Mouse (Mus musculus) kidney, embryonic 15.5 days (tissue): ENCODE measurements around the gene Mef2c. TPM values are rescaled to one million over a fixed set of nuclear protein-coding genes. Genes with fewer than 3 reads are reported as not detected.

ENCODE experiments used
- ATAC-seq: fragments of 200-750 bp; cut with Nextera tagmentation; replicated peaks from 2 replicates; pipeline ENCODE4 v1.8.0; 2017; ENCODE audit warnings: moderate TSS enrichment; ENCODE audit not compliant: low FRiP score
- H3K27ac ChIP-seq: fragments of 300-500 bp; sonication (generic); 2 replicates; pipeline ENCODE4 v1.5.1; 2015; ENCODE audit warnings: mild to moderate bottlenecking, inconsistent platforms
- H3K27me3 ChIP-seq: fragments of 300-500 bp; sonication (generic); 2 replicates; pipeline ENCODE4 v1.6.1; 2015; ENCODE audit warnings: inconsistent platforms
- H3K36me3 ChIP-seq: fragments of 300-500 bp; sonication (generic); 2 replicates; pipeline ENCODE4 v1.6.1; 2015; ENCODE audit warnings: inconsistent platforms
- H3K4me1 ChIP-seq: fragments of 300-500 bp; sonication (generic); 2 replicates; pipeline ENCODE4 v1.6.1; 2015; ENCODE audit warnings: inconsistent platforms
- H3K4me2 ChIP-seq: fragments of 300-500 bp; sonication (generic); 2 replicates; pipeline ENCODE4 v1.6.1; 2015; ENCODE audit warnings: moderate library complexity, mild to moderate bottlenecking, inconsistent platforms
- H3K4me3 ChIP-seq: fragments of 300-500 bp; sonication (generic); replicated peaks from 2 replicates; pipeline ENCODE4 v1.5.1; 2015; ENCODE audit warnings: mild to moderate bottlenecking, inconsistent platforms
- H3K9ac ChIP-seq: fragments of 300-500 bp; sonication (generic); 2 replicates; pipeline ENCODE4 v1.6.1; 2015; ENCODE audit warnings: mild to moderate bottlenecking, inconsistent platforms
- H3K9me3 ChIP-seq: fragments of 300-500 bp; sonication (generic); replicated peaks from 2 replicates; pipeline ENCODE4 v1.6.1; 2016; ENCODE audit warnings: inconsistent platforms
- WGBS: fragments of 180-500 bp; shearing (Covaris S2); methylation state at CpG from one replicate; pipeline ENCODE4 v1.1.7; 2015; ENCODE audit warnings: mixed read lengths; 5-methylcytosine and 5-hydroxymethylcytosine counted together
- polyA plus RNA-seq: library from polyadenylated mRNA; unstranded; fragments of >200 nt; fragmentation: Nextera tagmentation; extraction: Ambion mirVana; gene quantifications from 2 replicates; pipeline ENCODE4 v1.2.1, GENCODE M21; 2015

Gene Mef2c
- polyA plus RNA-seq, 1 experiment from 2014 or later, result 53.6 TPM

DNA sequence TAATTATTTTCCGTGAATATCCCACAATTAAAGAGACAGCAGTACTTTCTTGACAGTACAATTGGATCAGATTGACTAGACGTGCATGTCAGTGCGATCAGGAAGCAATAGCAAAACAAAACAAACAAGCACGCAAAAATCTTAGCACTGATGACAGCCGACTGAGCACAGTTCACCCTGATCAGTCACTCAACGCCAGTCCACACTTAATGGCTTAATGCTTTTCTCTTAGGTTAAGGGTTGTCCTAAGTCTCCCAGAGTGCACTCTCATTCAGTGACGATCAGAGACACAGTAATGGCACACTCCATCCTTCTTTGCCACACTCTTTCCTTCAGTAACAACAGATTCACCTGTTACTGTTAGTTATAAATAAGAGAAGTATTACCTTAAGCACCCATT lies 157.3 kb downstream of the Mef2c start:
- H3K27me3 ChIP-seq, result no peaks in the 10 kb centered on the region
- no peak for ATAC-seq

DNA sequence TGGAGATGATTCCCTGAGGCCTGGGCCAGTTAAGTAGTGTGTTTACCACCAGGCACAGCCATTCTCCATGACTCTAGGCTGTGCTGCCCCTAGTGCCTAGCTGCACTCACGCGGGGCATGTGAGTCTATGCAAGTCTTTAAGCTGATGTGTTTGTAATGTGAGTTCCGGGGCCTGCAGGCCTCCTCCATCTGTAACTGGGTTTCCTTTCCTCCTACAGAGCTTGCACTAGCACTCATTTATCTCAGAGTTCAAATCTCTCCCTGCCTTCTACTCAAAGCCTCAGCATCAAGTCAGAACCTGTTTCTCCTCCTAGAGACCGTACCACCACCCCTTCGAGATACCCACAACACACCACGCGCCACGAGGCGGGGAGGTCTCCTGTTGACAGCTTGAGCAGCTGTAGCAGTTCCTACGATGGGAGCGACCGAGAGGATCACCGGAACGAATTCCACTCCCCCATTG lies 158.3 kb downstream of the Mef2c start:
- ATAC-seq, result no peak
- 67% methylated on average over 14 of the region's 14 CpGs for WGBS
- Histone ChIP-seq H3K4me1 (no peaks in the 10 kb centered on the region), H3K9me3 (no peaks in the 10 kb centered on the region), H3K27me3 (no peaks in the 10 kb centered on the region), H3K9ac (no peak overlapping the region), H3K4me2 (no peak overlapping the region), H3K4me3 (no peak overlapping the region), H3K36me3 (no peaks in the 10 kb centered on the region), H3K27ac (no peak overlapping the region)

More for the DNA sequence above, 157.3 kb downstream of the Mef2c start:
- 70% methylated on average over 7 of the region's 7 CpGs for WGBS
- Histone ChIP-seq H3K9ac (no peak overlapping the region), H3K4me1 (no peaks in the 10 kb centered on the region), H3K9me3 (no peaks in the 10 kb centered on the region), H3K36me3 (no peaks in the 10 kb centered on the region), H3K27ac (no peak overlapping the region), H3K4me3 (no peak overlapping the region), H3K4me2 (no peak overlapping the region)

DNA sequence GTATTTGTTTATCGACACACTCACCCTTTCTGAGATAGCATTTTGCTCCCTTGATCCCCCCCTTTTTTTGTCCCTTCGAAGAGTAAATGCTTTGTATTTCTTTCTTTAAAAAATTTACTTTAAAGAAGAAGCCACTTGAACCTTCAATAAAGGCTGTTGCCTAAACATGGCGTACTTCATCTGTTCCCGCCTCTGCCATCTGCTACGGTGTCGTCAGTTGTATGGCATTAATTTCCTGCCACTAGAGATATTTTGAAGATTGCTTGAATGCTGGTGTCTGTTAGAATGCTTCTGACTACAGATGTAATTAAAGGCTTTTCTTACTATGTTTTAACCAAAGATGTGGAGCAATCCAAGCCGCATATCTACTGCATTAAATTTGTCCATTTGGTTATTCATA lies 162.3 kb downstream of the Mef2c start:
- WGBS, result 92% methylated on average over 7 of the region's 7 CpGs
- no peaks in the 10 kb centered on the region for H3K4me1 ChIP-seq
- no peaks in the 10 kb centered on the region for H3K36me3 ChIP-seq
- H3K4me2 ChIP-seq, result no peak overlapping the region
- ATAC-seq, result no peak
- H3K9me3 ChIP-seq, result no peaks in the 10 kb centered on the region
- H3K27me3 ChIP-seq, result no peaks in the 10 kb centered on the region
- no peak overlapping the region for H3K27ac ChIP-seq
- no peak overlapping the region for H3K9ac ChIP-seq
- no peak overlapping the region for H3K4me3 ChIP-seq

DNA sequence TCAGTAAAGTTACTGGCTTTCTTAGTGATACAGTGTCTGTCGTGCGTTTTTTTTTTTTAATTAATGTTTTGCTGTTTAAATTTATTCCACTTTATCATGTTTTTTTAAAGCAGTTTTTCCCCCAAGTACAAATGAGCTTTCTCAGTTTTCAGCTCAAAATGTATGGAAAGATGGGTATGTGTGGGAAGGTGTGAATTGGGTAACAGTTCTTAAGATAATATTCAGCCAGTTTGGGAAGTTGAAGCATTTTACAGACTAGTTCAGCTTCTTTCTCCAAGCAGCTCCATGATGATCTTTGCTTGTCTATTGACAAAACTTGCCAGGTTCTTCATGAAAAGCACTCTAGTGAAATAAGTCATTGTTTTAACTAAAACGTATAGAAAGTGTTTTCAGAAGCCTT lies 163.2 kb downstream of the Mef2c start:
- H3K9me3 ChIP-seq, result no peaks in the 10 kb centered on the region
- H3K4me3 ChIP-seq, result no peak overlapping the region
- H3K27ac ChIP-seq, result no peak overlapping the region
- ATAC-seq, result no peak
- 82% methylated on average over 3 of the region's 3 CpGs for WGBS
- H3K4me1 ChIP-seq, result no peaks in the 10 kb centered on the region
- H3K36me3 ChIP-seq, result no peaks in the 10 kb centered on the region
- no peaks in the 10 kb centered on the region for H3K27me3 ChIP-seq
- H3K9ac ChIP-seq, result no peak overlapping the region
- H3K4me2 ChIP-seq, result no peak overlapping the region

DNA sequence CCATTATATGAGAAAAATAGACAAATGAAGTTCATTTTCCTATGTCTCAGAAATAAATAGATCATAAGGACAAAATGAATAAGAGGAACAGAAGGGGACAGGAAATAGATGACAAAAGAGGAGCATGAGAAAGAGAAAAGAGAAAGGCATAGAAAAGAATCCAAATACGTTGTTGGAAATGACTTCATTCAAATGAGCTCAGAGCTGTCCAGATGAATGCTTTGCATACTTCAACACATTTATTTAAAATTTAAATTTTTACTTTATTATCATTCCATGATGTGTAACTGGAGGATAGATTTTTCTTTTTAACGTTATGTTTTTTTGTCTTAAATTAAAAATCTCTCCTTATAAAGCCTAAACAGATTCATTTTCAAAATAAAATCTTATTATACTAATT lies 203.8 kb downstream of the Mef2c start:
- Histone ChIP-seq H3K4me3 (no peak overlapping the region), H3K27me3 (peaks cover 29% of the 10 kb centered on the region), H3K27ac (no peak overlapping the region), H3K4me1 (no peaks in the 10 kb centered on the region), H3K9me3 (no peaks in the 10 kb centered on the region), H3K9ac (no peak overlapping the region), H3K4me2 (no peak overlapping the region), H3K36me3 (no peaks in the 10 kb centered on the region)
- no peak for ATAC-seq
- WGBS, result 71% methylated on average over 2 of the region's 2 CpGs

DNA sequence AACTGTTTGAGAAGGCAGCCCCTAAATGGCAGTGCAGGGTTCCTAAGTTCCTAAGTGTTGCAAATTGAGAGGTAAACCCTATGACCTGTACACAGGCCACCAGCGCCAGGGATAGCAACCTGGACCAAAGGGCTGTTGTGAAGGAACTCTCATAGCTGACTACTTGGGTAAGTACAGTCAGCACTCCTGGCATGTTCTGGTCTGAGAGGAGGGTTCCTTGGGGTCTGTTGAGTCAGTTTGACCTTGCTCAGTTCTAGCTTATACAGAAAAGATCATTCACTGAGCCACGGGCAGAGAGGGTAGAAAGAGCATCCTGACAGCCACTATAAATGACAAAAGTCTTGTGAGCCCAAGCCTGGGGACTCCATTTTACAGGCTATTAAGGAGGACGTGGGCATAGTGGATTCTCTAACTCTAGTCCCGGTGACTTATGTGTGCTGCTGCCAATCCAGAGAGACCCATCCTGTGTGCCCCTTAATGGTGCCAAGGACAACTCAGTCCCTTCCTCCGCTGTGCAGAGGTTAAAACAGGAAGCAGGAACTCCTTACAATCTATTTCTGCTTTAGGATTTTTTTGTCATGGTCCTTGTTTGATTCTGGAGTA lies 209.0 kb downstream of the Mef2c start:
- H3K27me3 ChIP-seq, result peaks cover 81% of the 10 kb centered on the region
- no peaks in the 10 kb centered on the region for H3K36me3 ChIP-seq
- H3K4me2 ChIP-seq, result no peak overlapping the region
- H3K4me1 ChIP-seq, result peaks cover 4% of the 10 kb centered on the region; the same call in 1 of the 2 replicates
- ATAC-seq, result no peak
- H3K9ac ChIP-seq, result no peak overlapping the region
- H3K4me3 ChIP-seq, result no peak overlapping the region
- no peaks in the 10 kb centered on the region for H3K9me3 ChIP-seq
- 11% methylated on average over 5 of the region's 5 CpGs for WGBS
- no peak overlapping the region for H3K27ac ChIP-seq

DNA sequence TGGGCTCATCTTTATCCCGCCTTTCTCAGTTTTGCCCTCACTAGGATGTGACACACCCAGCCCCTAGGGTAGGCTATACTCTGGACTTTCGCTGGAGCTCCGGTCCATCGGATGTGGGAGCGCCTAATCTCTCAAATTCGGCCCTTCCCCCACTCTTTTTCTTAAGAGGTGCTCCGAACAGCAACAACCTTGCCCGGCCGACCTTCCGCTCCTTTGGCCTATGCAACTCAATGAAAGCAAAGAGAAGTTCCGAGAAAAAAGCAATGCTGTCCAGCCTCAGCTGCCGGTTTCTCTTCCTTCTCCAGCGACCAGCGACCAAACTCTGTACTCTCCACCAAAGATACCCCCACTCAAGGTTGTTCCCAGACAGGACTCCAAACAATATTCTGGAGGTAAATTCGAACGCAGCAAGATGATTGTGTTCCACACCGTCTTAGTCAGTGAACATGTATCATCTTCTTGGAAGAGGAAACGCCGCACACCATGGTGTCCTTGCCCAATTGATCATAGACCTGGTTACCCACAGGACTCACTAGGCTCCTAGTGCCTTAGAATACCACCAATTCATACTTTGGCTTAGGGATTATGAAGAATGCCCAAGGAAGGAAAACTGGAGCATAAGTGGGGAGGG lies 209.9 kb downstream of the Mef2c start:
- Histone ChIP-seq H3K36me3 (no peaks in the 10 kb centered on the region), H3K27ac (no peak overlapping the region), H3K27me3 (peaks cover 89% of the 10 kb centered on the region), H3K4me1 (peaks cover 4% of the 10 kb centered on the region; the same call in 1 of the 2 replicates), H3K9ac (no peak overlapping the region), H3K9me3 (no peaks in the 10 kb centered on the region), H3K4me3 (no peak overlapping the region), H3K4me2 (no peak overlapping the region)
- 2% methylated on average over 19 of the region's 19 CpGs for WGBS
- ATAC-seq, result no peak

DNA sequence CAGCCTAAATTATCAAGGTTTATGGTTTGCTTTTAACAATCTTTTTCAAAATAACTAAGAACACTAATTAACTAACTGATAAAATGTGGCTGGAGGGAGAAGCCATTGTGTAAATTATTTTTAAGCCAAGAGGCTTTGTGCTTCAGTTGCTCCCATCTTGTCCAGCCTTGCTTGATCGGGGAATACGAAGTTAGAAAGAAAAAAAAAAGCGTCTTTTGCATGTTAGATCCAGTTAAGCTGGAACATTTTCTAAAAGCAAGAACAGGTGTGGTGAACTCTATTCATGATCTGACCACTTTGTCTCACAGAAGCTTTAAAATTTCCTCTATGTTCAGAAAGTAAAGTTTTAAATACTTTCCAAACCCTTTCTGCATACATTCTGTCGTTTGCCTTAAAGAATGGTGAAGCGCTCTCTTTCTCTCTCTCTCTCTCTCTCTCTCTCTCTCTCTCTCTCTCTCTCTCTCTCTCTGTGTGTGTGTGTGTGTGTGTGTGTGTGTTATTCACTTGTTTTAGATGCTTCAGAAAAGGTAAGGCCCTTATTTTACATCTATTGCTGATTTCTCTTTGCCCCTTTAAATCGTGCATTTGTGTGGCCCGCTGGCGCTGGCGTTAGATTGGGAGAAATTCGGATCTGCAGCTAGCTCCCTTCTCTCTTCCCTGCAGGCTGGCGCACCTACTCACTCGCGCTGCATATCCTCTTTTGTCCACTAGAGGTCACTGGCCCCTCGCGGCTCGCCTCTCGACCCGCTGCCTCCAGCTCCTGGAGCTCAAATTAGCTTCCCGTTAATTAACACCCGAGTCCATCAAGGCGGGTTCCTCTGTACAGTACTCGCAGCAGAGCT lies 210.9 kb downstream of the Mef2c start:
- Histone ChIP-seq H3K4me3 (peak overlapping the region; percentile 30), H3K4me2 (peak overlapping the region; percentile 42), H3K9me3 (no peaks in the 10 kb centered on the region), H3K36me3 (no peaks in the 10 kb centered on the region), H3K4me1 (peaks cover 4% of the 10 kb centered on the region; the same call in 1 of the 2 replicates), H3K27ac (no peak overlapping the region), H3K27me3 (peaks cover 95% of the 10 kb centered on the region), H3K9ac (no peak overlapping the region)
- 1% methylated on average over 22 of the region's 22 CpGs for WGBS
- peak; percentile 84 for ATAC-seq

DNA sequence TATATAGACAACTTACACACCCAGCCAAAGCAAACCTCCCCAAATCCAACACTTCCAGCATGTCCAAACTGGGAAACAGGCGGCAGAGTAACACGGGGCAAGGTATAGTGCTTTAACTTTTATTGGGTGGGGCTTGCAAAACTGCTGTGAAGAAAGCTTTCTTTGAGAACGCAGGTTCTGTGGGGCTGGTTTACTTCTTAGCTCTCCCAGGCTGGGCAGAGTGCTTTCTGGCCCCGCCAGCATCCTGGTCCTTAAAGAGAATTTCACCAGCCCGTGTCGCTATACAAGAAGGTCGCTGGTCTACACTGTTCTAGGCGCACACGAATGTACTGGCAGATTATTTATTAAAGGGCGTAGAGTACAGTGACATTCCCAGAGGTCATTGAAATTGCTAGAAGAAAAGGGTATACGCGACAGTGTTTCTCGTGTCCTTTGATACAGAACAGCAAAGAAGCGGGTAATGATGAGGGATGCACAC lies 211.5 kb downstream of the Mef2c start:
- peaks cover 98% of the 10 kb centered on the region for H3K27me3 ChIP-seq
- no peak overlapping the region for H3K27ac ChIP-seq
- peak; percentile 43 for ATAC-seq
- 3% methylated on average over 14 of the region's 14 CpGs for WGBS
- H3K9ac ChIP-seq, result no peak overlapping the region
- H3K4me3 ChIP-seq, result peak overlapping the region; percentile 30
- peaks cover 4% of the 10 kb centered on the region; the same call in 1 of the 2 replicates for H3K4me1 ChIP-seq
- H3K36me3 ChIP-seq, result no peaks in the 10 kb centered on the region
- H3K9me3 ChIP-seq, result no peaks in the 10 kb centered on the region
- peak overlapping the region; percentile 42 for H3K4me2 ChIP-seq

DNA sequence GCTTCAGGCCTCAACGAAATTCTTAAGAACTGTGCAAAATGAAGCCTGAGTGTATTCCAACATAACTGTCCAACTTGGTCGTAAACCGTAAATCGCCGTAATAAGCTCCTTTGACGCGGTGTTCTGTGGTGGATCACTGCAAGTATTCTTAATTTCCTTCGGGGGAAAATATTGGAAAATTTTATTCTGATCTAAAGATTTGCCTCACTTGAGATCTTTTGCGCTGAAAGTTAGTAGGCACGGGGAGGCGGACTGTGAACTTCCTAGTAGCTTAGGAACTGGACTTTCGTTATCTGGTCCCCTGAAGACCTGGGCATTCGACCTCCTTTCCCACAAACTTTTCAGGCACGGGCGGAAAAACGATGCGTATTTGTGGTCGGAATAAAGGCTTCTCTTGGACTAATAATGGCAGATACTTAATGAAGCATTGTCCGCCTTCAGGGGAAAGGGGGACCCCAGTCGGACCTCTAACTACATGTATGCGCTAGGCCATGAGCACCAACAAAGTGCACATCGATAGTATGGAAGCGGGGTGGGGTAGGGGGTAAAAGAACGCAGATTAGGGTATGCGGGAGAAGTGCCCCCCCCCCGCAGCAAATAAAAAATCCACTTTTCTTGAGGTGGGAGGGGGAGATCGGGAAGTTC lies 212.3 kb downstream of the Mef2c start:
- Histone ChIP-seq H3K27ac (no peak overlapping the region), H3K36me3 (no peaks in the 10 kb centered on the region), H3K27me3 (peaks cover 98% of the 10 kb centered on the region), H3K4me2 (no peak overlapping the region), H3K4me1 (peaks cover 8% of the 10 kb centered on the region; the same call in 1 of the 2 replicates), H3K9me3 (no peaks in the 10 kb centered on the region), H3K4me3 (no peak overlapping the region), H3K9ac (no peak overlapping the region)
- 2% methylated on average over 27 of the region's 27 CpGs for WGBS
- ATAC-seq, result no peak
